Mouse (Mus musculus): ENCODE results near the gene Acss1. TPM values are rescaled to one million over a fixed set of nuclear protein-coding genes. Genes with fewer than 3 reads are reported as not detected.

The Acss1 gene
- total and polyA plus RNA-seq, 2 experiments from 2014 or later = 17.6 to 43.5 TPM

- Histone ChIP-seq H3K4me1 (ENCODE audit: insufficient read depth, low read length) (peaks cover 7% of the 10 kb centered on the region; the same call in 1 of the 2 replicates), H3K4me3 (ENCODE audit: low read length) (peak within 1 kb of the TSS; percentile 94), H3K9ac (replicated peaks; ENCODE audit: low read length) (peak within 1 kb of the TSS; percentile 84), H3K27ac (peak within 1 kb of the TSS; percentile 56; the same call in 1 of the 2 replicates), H3K27me3 (ENCODE audit: insufficient read depth, low read length) (no peaks in the 10 kb centered on the region), H3K4me2 (ENCODE audit: low read depth, low read length) (peak within 1 kb of the TSS; percentile 86), H3K9me3 (ENCODE audit: low read length) (no peaks in the 10 kb centered on the region), H3K36me3 (ENCODE audit: insufficient read depth, low read length) (no peaks in the 10 kb centered on the region)
- peak; percentile 50 for TF ChIP-seq CTCF (IDR thresholded peaks at IDR 0.05; ENCODE audit: low read depth)
- ATAC-seq = peak; percentile 97
- peak; percentile 99 for DNase-seq (ENCODE audit: low spot score)
- WGBS = under 1% methylated on average over 42 of the region's 42 CpGs
Observed at GRCm38 (mm10) chr2:150608087-150608799, 60.1 kb downstream of the Acss1 start, which contains the start of gene Apmap. Apmap (minus strand) TSS chr2:150608567.

GRCm38 (mm10) chr2:150607086-150607485 lies 61.2 kb downstream of the Acss1 start:
- H3K27me3 ChIP-seq (ENCODE audit: insufficient read depth, low read length) = no peaks in the 10 kb centered on the region
- WGBS = 69% methylated on average over 1 of the region's 1 CpGs
- TF ChIP-seq CTCF (IDR thresholded peaks at IDR 0.05; ENCODE audit: low read depth) = no peak
- H3K4me2 ChIP-seq (ENCODE audit: low read depth, low read length) = peak overlapping the region; percentile 86
- H3K4me3 ChIP-seq (ENCODE audit: low read length) = peak overlapping the region; percentile 94
- H3K36me3 ChIP-seq (ENCODE audit: insufficient read depth, low read length) = no peaks in the 10 kb centered on the region
- DNase-seq (ENCODE audit: low spot score) (no peak), ATAC-seq (no peak)
- peak overlapping the region; percentile 84; the same call in 1 of the 2 replicates for H3K9ac ChIP-seq (replicated peaks; ENCODE audit: low read length)
- no peaks in the 10 kb centered on the region for H3K9me3 ChIP-seq (ENCODE audit: low read length)
- H3K4me1 ChIP-seq (ENCODE audit: insufficient read depth, low read length) = peaks cover 7% of the 10 kb centered on the region; the same call in 1 of the 2 replicates
- H3K27ac ChIP-seq = no peak overlapping the region

GRCm38 (mm10) chr2:150604802-150605201 lies 63.5 kb downstream of the Acss1 start:
- Histone ChIP-seq H3K9me3 (ENCODE audit: low read length) (no peaks in the 10 kb centered on the region), H3K27ac (no peak overlapping the region), H3K27me3 (ENCODE audit: insufficient read depth, low read length) (no peaks in the 10 kb centered on the region), H3K36me3 (ENCODE audit: insufficient read depth, low read length) (no peaks in the 10 kb centered on the region), H3K4me1 (ENCODE audit: insufficient read depth, low read length) (peaks cover 7% of the 10 kb centered on the region; the same call in 1 of the 2 replicates), H3K4me3 (ENCODE audit: low read length) (no peak overlapping the region), H3K4me2 (ENCODE audit: low read depth, low read length) (no peak overlapping the region), H3K9ac (replicated peaks; ENCODE audit: low read length) (no peak overlapping the region)
- DNase-seq (ENCODE audit: low spot score) (no peak), ATAC-seq (no peak)
- WGBS = 83% methylated on average over 2 of the region's 2 CpGs
- no peak for TF ChIP-seq CTCF (IDR thresholded peaks at IDR 0.05; ENCODE audit: low read depth)

- WGBS = 92% methylated on average over 2 of the region's 2 CpGs
- TF ChIP-seq CTCF (IDR thresholded peaks at IDR 0.05; ENCODE audit: low read depth) = no peak
- Histone ChIP-seq H3K4me2 (ENCODE audit: low read depth, low read length) (no peak overlapping the region), H3K27me3 (ENCODE audit: insufficient read depth, low read length) (no peaks in the 10 kb centered on the region), H3K9me3 (ENCODE audit: low read length) (no peaks in the 10 kb centered on the region), H3K27ac (no peak overlapping the region), H3K4me3 (ENCODE audit: low read length) (no peak overlapping the region), H3K4me1 (ENCODE audit: insufficient read depth, low read length) (peaks cover 2% of the 10 kb centered on the region; the same call in 1 of the 2 replicates), H3K36me3 (ENCODE audit: insufficient read depth, low read length) (no peaks in the 10 kb centered on the region), H3K9ac (replicated peaks; ENCODE audit: low read length) (no peak overlapping the region)
- ATAC-seq = no peak
- DNase-seq (ENCODE audit: low spot score) = no peak
Observed at GRCm38 (mm10) chr2:150602166-150602565, 66.1 kb downstream of the Acss1 start.

GRCm38 (mm10) chr2:150600263-150600662 lies 68.0 kb downstream of the Acss1 start:
- Histone ChIP-seq H3K4me2 (ENCODE audit: low read depth, low read length) (no peak overlapping the region), H3K36me3 (ENCODE audit: insufficient read depth, low read length) (no peaks in the 10 kb centered on the region), H3K27ac (no peak overlapping the region), H3K9ac (replicated peaks; ENCODE audit: low read length) (no peak overlapping the region), H3K4me3 (ENCODE audit: low read length) (no peak overlapping the region), H3K27me3 (ENCODE audit: insufficient read depth, low read length) (no peaks in the 10 kb centered on the region), H3K4me1 (ENCODE audit: insufficient read depth, low read length) (no peaks in the 10 kb centered on the region), H3K9me3 (ENCODE audit: low read length) (no peaks in the 10 kb centered on the region)
- TF ChIP-seq CTCF (IDR thresholded peaks at IDR 0.05; ENCODE audit: low read depth) = no peak
- ATAC-seq = no peak
- DNase-seq (ENCODE audit: low spot score) = no peak
- 95% methylated on average over 2 of the region's 2 CpGs for WGBS

GRCm38 (mm10) chr2:150595411-150596190 lies 72.7 kb downstream of the Acss1 start:
- no peak overlapping the region for H3K4me2 ChIP-seq (ENCODE audit: low read depth, low read length)
- no peak for ATAC-seq
- H3K9me3 ChIP-seq (ENCODE audit: low read length) = no peaks in the 10 kb centered on the region
- peaks cover 7% of the 10 kb centered on the region; the same call in 1 of the 2 replicates for H3K36me3 ChIP-seq (ENCODE audit: insufficient read depth, low read length)
- no peaks in the 10 kb centered on the region for H3K27me3 ChIP-seq (ENCODE audit: insufficient read depth, low read length)
- DNase-seq (ENCODE audit: low spot score) = no peak
- H3K4me1 ChIP-seq (ENCODE audit: insufficient read depth, low read length) = no peaks in the 10 kb centered on the region
- WGBS = 89% methylated on average over 3 of the region's 3 CpGs
- H3K27ac ChIP-seq = no peak overlapping the region
- TF ChIP-seq CTCF (IDR thresholded peaks at IDR 0.05; ENCODE audit: low read depth) = no peak
- no peak overlapping the region for H3K9ac ChIP-seq (replicated peaks; ENCODE audit: low read length)
- no peak overlapping the region for H3K4me3 ChIP-seq (ENCODE audit: low read length)
